Mouse (Mus musculus) MEL (cell line): Measurements from ENCODE around the gene Myl6b. TPM values are rescaled to one million over a fixed set of nuclear protein-coding genes. Genes with fewer than 3 reads are reported as not detected.
"Not testable (repeated sequence)": the region's sequence is repeated elsewhere in the genome, so short reads cannot be mapped to it uniquely, and the experiment has no call there.

ENCODE experiments used
- DNase-seq: peaks from one replicate; pipeline ENCODE4 v3.0.0; 2011; ENCODE audit warnings: low read depth, low spot score
- H3K27ac ChIP-seq: 2 replicates; pipeline ENCODE4 v1.5.1; 2012; ENCODE audit warnings: low read depth, mild to moderate bottlenecking, control low read depth, low read length, moderate library complexity; ENCODE audit not compliant: control insufficient read depth
- H3K27me3 ChIP-seq, 2 experiments: fragments of 150-350 bp in 1 of 2; sonication (generic) in 1 of 2; 2 replicates each; pipeline ENCODE4 v1.6.1; 2012; ENCODE audit warnings: low read length in 2 of 2, mild to moderate bottlenecking in 2 of 2, improper control_type of control experiment in 1 of 2, moderate library complexity in 1 of 2; ENCODE audit not compliant: insufficient read depth in 2 of 2, control insufficient read depth in 1 of 2
- H3K36me3 ChIP-seq, 2 experiments: 2 replicates each; pipeline ENCODE4 v1.6.1; 2012 to 2014; ENCODE audit warnings: low read length in 2 of 2, improper control_type of control experiment in 1 of 2, inconsistent platforms in 1 of 2, mild to moderate bottlenecking in 1 of 2; ENCODE audit not compliant: insufficient read depth in 2 of 2, control insufficient read depth in 1 of 2
- H3K4me1 ChIP-seq, 2 experiments: fragments of 150-350 bp in 1 of 2; sonication (generic) in 1 of 2; 2 replicates each; pipeline ENCODE4 v1.6.1; 2012; ENCODE audit warnings: low read length in 2 of 2, improper control_type of control experiment in 1 of 2, mild to moderate bottlenecking in 1 of 2; ENCODE audit not compliant: insufficient read depth in 2 of 2, control insufficient read depth in 1 of 2
- H3K4me3 ChIP-seq, 2 experiments: fragments of 150-350 bp in 1 of 2; sonication (generic) in 1 of 2; 2 replicates each; pipeline ENCODE4 v1.5.1; 2012; ENCODE audit warnings: low read depth in 2 of 2, low read length in 2 of 2, mild to moderate bottlenecking in 2 of 2, moderate library complexity in 2 of 2, control low read depth in 1 of 2, improper control_type of control experiment in 1 of 2; ENCODE audit not compliant: control insufficient read depth in 1 of 2, insufficient read depth in 1 of 2
- H3K79me2 ChIP-seq: 2 replicates; pipeline ENCODE4 v1.6.1; 2012; ENCODE audit warnings: mild to moderate bottlenecking, low read length, moderate library complexity; ENCODE audit not compliant: control insufficient read depth, poor library complexity, insufficient read depth
- H3K9ac ChIP-seq: 2 replicates; pipeline ENCODE4 v1.6.1; 2012; ENCODE audit warnings: low read depth, mild to moderate bottlenecking, control low read depth, low read length, moderate library complexity; ENCODE audit not compliant: control insufficient read depth, poor library complexity, severe bottlenecking
- H3K9me3 ChIP-seq: fragments of 150-350 bp; sonication (generic); replicated peaks from 2 replicates; pipeline ENCODE4 v1.6.1; 2012; ENCODE audit warnings: mild to moderate bottlenecking, low read length, improper control_type of control experiment, moderate library complexity; ENCODE audit not compliant: insufficient read depth
- BHLHE40 ChIP-seq: IDR thresholded peaks from 2 replicates; pipeline ENCODE4 v1.6.1; 2012; ENCODE audit warnings: low read depth, mild to moderate bottlenecking, inconsistent platforms, low read length, improper control_type of control experiment, borderline replicate concordance
- ELF1 ChIP-seq: IDR thresholded peaks from 2 replicates; pipeline ENCODE4 v1.6.1; 2014; ENCODE audit warnings: low read depth, mild to moderate bottlenecking, inconsistent platforms, low read length, improper control_type of control experiment, moderate library complexity
- ETS1 ChIP-seq: IDR thresholded peaks from 2 replicates; pipeline ENCODE4 v1.6.1; 2012; ENCODE audit warnings: low read depth, mild to moderate bottlenecking, inconsistent platforms, low read length, improper control_type of control experiment, moderate library complexity
- GATA1 ChIP-seq: IDR thresholded peaks from 2 replicates; pipeline ENCODE4 v1.6.1; 2011; ENCODE audit warnings: low read depth, low read length, improper control_type of control experiment
- MAZ ChIP-seq: IDR thresholded peaks from 2 replicates; pipeline ENCODE4 v1.6.1; 2012; ENCODE audit warnings: low read depth, mild to moderate bottlenecking, inconsistent platforms, low read length, improper control_type of control experiment
- MEF2A ChIP-seq: IDR thresholded peaks from 2 replicates; pipeline ENCODE4 v1.6.1; 2014; ENCODE audit warnings: low read depth, mild to moderate bottlenecking, inconsistent platforms, low read length, improper control_type of control experiment; ENCODE audit not compliant: poor library complexity, insufficient replicate concordance, severe bottlenecking; ENCODE audit errors: extremely low read depth
- RAD21 ChIP-seq: IDR thresholded peaks from 2 replicates; pipeline ENCODE4 v1.6.1; 2011; ENCODE audit warnings: mild to moderate bottlenecking, low read depth, low read length, improper control_type of control experiment
- SIN3A ChIP-seq: IDR thresholded peaks from 2 replicates; pipeline ENCODE4 v1.6.1; 2012; ENCODE audit warnings: low read length, improper control_type of control experiment, inconsistent platforms
- SMC3 ChIP-seq: IDR thresholded peaks from 2 replicates; pipeline ENCODE4 v1.6.1; 2011; ENCODE audit warnings: low read depth, low read length, improper control_type of control experiment
- TBP ChIP-seq: IDR thresholded peaks from 2 replicates; pipeline ENCODE4 v1.8.0; 2011; ENCODE audit warnings: low read depth, low read length, improper control_type of control experiment
- UBTF ChIP-seq: IDR thresholded peaks from 2 replicates; pipeline ENCODE4 v1.6.1; 2012; ENCODE audit warnings: low read depth, mild to moderate bottlenecking, inconsistent platforms, low read length, improper control_type of control experiment, moderate library complexity, borderline replicate concordance; ENCODE audit not compliant: insufficient read depth
- USF1 ChIP-seq: IDR thresholded peaks from 2 replicates; pipeline ENCODE4 v1.6.1; 2014; ENCODE audit warnings: low read depth, mild to moderate bottlenecking, inconsistent platforms, low read length, improper control_type of control experiment, moderate library complexity
- ZKSCAN1 ChIP-seq: IDR thresholded peaks from 2 replicates; pipeline ENCODE4 v1.6.1; 2012; ENCODE audit warnings: low read depth, mild to moderate bottlenecking, inconsistent platforms, low read length, improper control_type of control experiment, moderate library complexity
- ZMIZ1 ChIP-seq: IDR thresholded peaks from 2 replicates; pipeline ENCODE4 v1.6.1; 2012; ENCODE audit warnings: low read depth, mild to moderate bottlenecking, inconsistent platforms, low read length, improper control_type of control experiment, moderate library complexity
- ZNF384 ChIP-seq: IDR thresholded peaks from 2 replicates; pipeline ENCODE4 v1.6.1; 2012; ENCODE audit warnings: low read depth, mild to moderate bottlenecking, inconsistent platforms, low read length, improper control_type of control experiment
- polyA plus RNA-seq, 2 experiments: library from polyadenylated mRNA; stranded (reverse) in 1 of 2; unstranded in 1 of 2; fragments of >175 nt in 1 of 2; fragments of >200 nt in 1 of 2; gene quantifications; 2 replicates each; pipeline versions ENCODE4 v1.2.1 to v1.2.4; 2012; ENCODE audit warnings: low replicate concordance in 2 of 2, low read depth in 1 of 2; ENCODE audit not compliant: insufficient read length in 2 of 2, insufficient read depth in 1 of 2, missing spikeins in 1 of 2
- total RNA-seq: library from RNA; depleted of rRNA; stranded (reverse); fragments of 300-350 nt; gene quantifications from 2 replicates; pipeline ENCODE4 v1.2.3, GENCODE M21; 2012

Myl6b gene
- total and polyA plus RNA-seq, 3 experiments = 1.8 to 18.8 TPM; not detected in 1

GRCm38 (mm10) chr10:128493695-128494666, 4.5 kb downstream of the Myl6b start, which contains the start of gene Myl6 (continued):
- TF ChIP-seq ZKSCAN1 (no peak), TBP (peak; percentile 77), MAZ (peak; percentile 94), USF1 (peak; percentile 55; the same call in 1 of the 2 replicates), SMC3 (peak; percentile 22), SIN3A (peak; percentile 94)
- TF ChIP-seq, all 39 proteins: peak for 28

- peak overlapping the region; percentile 94 for H3K9ac ChIP-seq
- H3K79me2 ChIP-seq = peaks cover 36% of the 10 kb centered on the region
- H3K9me3 ChIP-seq = no peaks in the 10 kb centered on the region
- peak overlapping the region; percentile 95 to 99 for H3K4me3 ChIP-seq
- peaks cover 10 to 24% of the 10 kb centered on the region in 2 experiments for H3K36me3 ChIP-seq
- H3K4me1 ChIP-seq = peaks cover 15 to 34% of the 10 kb centered on the region in 2 experiments
- H3K27ac ChIP-seq = peak overlapping the region; percentile 87
- no peak for DNase-seq
- H3K27me3 ChIP-seq = no peaks in the 10 kb centered on the region
- TF ChIP-seq MEF2A (no peak), SIN3A (no peak), ZMIZ1 (no peak), SMC3 (no peak), UBTF (no peak)
Observed at GRCm38 (mm10) chr10:128493319-128493694, 5.2 kb downstream of the Myl6b start.

DNA sequence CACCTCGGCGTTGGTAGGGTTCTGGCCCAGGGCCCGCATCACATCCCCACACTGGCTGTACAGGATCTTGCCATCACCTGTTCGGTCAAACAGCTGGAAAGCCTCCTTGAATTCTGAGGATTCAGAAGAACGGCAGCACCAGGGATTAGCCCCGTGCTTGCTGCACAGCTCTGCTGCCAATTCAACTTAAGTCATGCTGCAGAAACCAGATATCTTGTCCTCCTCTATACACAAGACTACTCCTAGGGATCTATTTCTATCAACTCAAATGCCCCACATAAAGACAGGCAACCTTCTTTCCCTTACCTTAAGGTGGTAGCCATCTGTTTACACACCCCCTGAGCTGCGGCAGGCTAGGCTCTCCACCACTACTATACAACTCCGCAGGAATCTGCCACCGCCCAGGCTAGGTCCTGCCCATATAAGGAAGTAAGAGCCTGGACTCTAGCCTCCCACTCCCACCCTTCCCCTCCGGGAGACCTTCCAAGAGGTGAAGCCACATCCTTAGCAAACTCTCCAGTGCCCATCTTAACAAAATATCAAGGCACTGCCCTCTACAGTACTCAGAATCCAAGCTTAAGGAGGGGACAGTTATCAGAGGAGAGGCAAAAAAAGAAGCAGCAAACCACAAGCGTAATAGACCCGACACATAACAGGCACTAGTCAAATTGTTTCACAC, 5.7 kb downstream of the Myl6b start:
- H3K27ac ChIP-seq = peak overlapping the region; percentile 87
- peaks cover 10 to 22% of the 10 kb centered on the region in 2 experiments for H3K36me3 ChIP-seq
- no peaks in the 10 kb centered on the region for H3K9me3 ChIP-seq
- DNase-seq = peak; percentile 76
- H3K27me3 ChIP-seq = no peaks in the 10 kb centered on the region
- peaks cover 36% of the 10 kb centered on the region for H3K79me2 ChIP-seq
- TF ChIP-seq BHLHE40 = peak; percentile 6; the same call in 1 of the 2 replicates
- TF ChIP-seq SMC3 = peak; percentile 3; the same call in 1 of the 2 replicates
- TF ChIP-seq MAZ = no peak
- no peak for TF ChIP-seq RAD21
- no peak for TF ChIP-seq UBTF
- TF ChIP-seq TBP = no peak
- TF ChIP-seq GATA1 = no peak
- TF ChIP-seq ELF1 = 0 out of 2 replicates have a peak, but pooled peaks have one; percentile 7
- 0 out of 2 replicates have a peak, but pooled peaks have one; percentile 6 for TF ChIP-seq ETS1
- TF ChIP-seq ZNF384 = 0 out of 2 replicates have a peak, but pooled peaks have one; percentile 31
- TF ChIP-seq MEF2A = no peak
- peak overlapping the region; percentile 95 to 99 for H3K4me3 ChIP-seq
- peak overlapping the region; percentile 94 for H3K9ac ChIP-seq
- peaks cover 10 to 31% of the 10 kb centered on the region in 2 experiments for H3K4me1 ChIP-seq

- H3K9me3 ChIP-seq, H3K27ac ChIP-seq, DNase-seq, H3K27me3 ChIP-seq: not testable (repeated sequence)
- Histone ChIP-seq H3K79me2 (peaks cover 36% of the 10 kb centered on the region), H3K4me3 (peak overlapping the region; percentile 95 to 99; a peak in 3 of 4 replicates), H3K4me1 (peaks cover 10 to 27% of the 10 kb centered on the region in 2 experiments), H3K36me3 (peaks cover 10 to 18% of the 10 kb centered on the region in 2 experiments), H3K9ac (peak overlapping the region; percentile 94)
Observed at GRCm38 (mm10) chr10:128492051-128492450, 6.4 kb downstream of the Myl6b start.
